Comparison of ENCODE assay signal across 7 mouse cellular contexts in the genomic region with DNA sequence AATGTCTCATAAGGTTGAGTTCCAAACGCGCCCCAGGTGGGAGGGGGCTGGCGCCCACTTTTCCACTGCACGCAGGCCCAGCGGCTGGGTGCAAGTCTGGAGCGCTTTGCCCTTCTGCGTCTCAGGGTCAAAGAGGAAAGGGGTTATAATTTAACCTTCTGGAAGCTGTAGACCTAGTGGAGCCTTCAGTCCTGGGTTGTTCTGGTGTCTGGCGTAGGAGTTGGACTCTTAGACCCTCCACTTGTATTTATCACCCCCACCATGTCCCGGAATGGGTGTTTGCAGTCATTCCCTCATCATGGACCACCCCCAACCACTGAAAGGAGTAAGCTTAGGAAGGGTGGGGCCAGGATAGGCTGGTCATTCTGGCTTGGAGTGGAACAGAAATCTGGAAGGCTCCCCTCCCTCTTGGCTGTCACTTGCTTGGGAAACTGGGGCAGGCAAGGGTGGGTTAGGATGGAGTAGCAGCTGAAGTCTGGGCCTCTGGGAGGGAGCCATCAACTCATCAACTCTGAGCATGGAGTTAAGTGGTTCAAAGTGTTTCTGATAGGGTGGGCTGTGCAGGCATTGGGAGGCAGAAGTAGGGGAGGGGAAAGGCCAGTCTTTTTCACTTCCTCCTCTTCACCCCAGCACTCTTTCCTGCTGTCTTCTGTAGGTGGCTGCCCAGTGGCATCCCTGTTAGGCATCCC. TPM values are rescaled to one million over a fixed set of nuclear protein-coding genes. Genes with fewer than 3 reads are reported as not detected.
DNase-seq lines count a peak whose midpoint lies in the region; ATAC-seq and TF ChIP-seq lines count a peak whose summit lies in the region.

No protein-coding gene starts in this region.

- H3K9me3 ChIP-seq in midbrain, postnatal 0 days (ENCODE audit: low read length), result no peaks in the 10 kb centered on the region

- no peak for ATAC-seq in midbrain, postnatal 0 days (ENCODE audit: low FRiP score)

- WGBS in thymus, adult 2 months, result 5% methylated on average over 9 of the region's 9 CpGs
- 69% methylated on average over 9 of the region's 9 CpGs for WGBS in midbrain, postnatal 0 days

- H3K9ac ChIP-seq in midbrain, postnatal 0 days (replicated peaks; ENCODE audit: low read length, poor library complexity, severe bottlenecking), result peak overlapping the region; percentile 89

- H3K27ac ChIP-seq in thymus, adult 2 months (ENCODE audit: control insufficient read depth, insufficient read depth, low read length), result peak overlapping the region; percentile 92
- no peak overlapping the region for H3K27ac ChIP-seq in midbrain, postnatal 0 days (ENCODE audit: low read depth, low read length)

- no peaks in the 10 kb centered on the region for H3K27me3 ChIP-seq in thymus, adult 2 months (ENCODE audit: control insufficient read depth, insufficient read depth, low read length)
- no peaks in the 10 kb centered on the region for H3K27me3 ChIP-seq in midbrain, postnatal 0 days (ENCODE audit: insufficient read depth, low read length)

- DNase-seq in thymus, adult 2 months, result peak; percentile 51
- no peak for DNase-seq in thymus, postnatal 10 days (ENCODE audit: low spot score in 2 of 2)
- DNase-seq in heart, adult 9 months (ENCODE audit: low spot score in 2 of 2), result peak; percentile 50 to 66
- DNase-seq in kidney, adult 9 months, result peak; percentile 92
- DNase-seq in midbrain, postnatal 0 days (ENCODE audit: low spot score), result no peak
- no peak for DNase-seq in embryo, embryonic 11 days
- DNase-seq in urinary bladder, adult 2 months (ENCODE audit: low spot score), result no peak

- peaks cover 54% of the 10 kb centered on the region for H3K4me1 ChIP-seq in thymus, adult 2 months (replicated peaks; ENCODE audit: control insufficient read depth, insufficient read depth, low read length)
- peaks cover 30% of the 10 kb centered on the region for H3K4me1 ChIP-seq in midbrain, postnatal 0 days (ENCODE audit: insufficient read depth, low read length)

- TF ChIP-seq CTCF in thymus, adult 2 months (IDR thresholded peaks at IDR 0.05; ENCODE audit: borderline replicate concordance, control insufficient read depth, extremely low read depth, insufficient read depth, low read length, poor library complexity), result no peak
- no peak for TF ChIP-seq CTCF in midbrain, postnatal 0 days (IDR thresholded peaks at IDR 0.05)

- H3K36me3 ChIP-seq in thymus, adult 2 months (ENCODE audit: control insufficient read depth, insufficient read depth, low read length), result no peaks in the 10 kb centered on the region
- no peaks in the 10 kb centered on the region for H3K36me3 ChIP-seq in midbrain, postnatal 0 days (ENCODE audit: insufficient read depth, low read length)

- no peak for TF ChIP-seq POLR2A in thymus, adult 2 months (IDR thresholded peaks at IDR 0.05; ENCODE audit: control insufficient read depth, extremely low read depth, insufficient read depth, low read length, poor library complexity)

- H3K4me2 ChIP-seq in midbrain, postnatal 0 days (ENCODE audit: low read depth, low read length, poor library complexity, severe bottlenecking), result peak overlapping the region; percentile 89

- peak overlapping the region; percentile 99 for H3K4me3 ChIP-seq in thymus, adult 2 months (ENCODE audit: control insufficient read depth, insufficient read depth, low read length)
- H3K4me3 ChIP-seq in midbrain, postnatal 0 days (ENCODE audit: low read depth, low read length), result peak overlapping the region; percentile 85

RNA-seq across cellular contexts. Expression of a gene that starts 0.9 kb away (rescaled TPM):
- polyA plus RNA-seq in thymus, adult 2 months (2012; rRNA removed), result 235 and 264 TPM in 2 replicates
- 12.0 and 14.3 TPM in 2 replicates for total RNA-seq in midbrain, postnatal 0 days (2014; rRNA removed)
- polyA plus RNA-seq in midbrain, postnatal 0 days (2015; fragmentation: Nextera tagmentation; extraction: Ambion mirVana), result 7.3 and 9.5 TPM in 2 replicates
- 6.4 and 6.6 TPM in 2 replicates for polyA plus RNA-seq in urinary bladder, adult 2 months (2012; rRNA removed)

RNA-seq across cellular contexts. Expression of a gene that starts 36.5 kb away (rescaled TPM):
- 0.23 and 0.35 TPM in 2 replicates for polyA plus RNA-seq in thymus, adult 2 months (2012; rRNA removed)
- 0.61 TPM in 1 of 2 replicates, not detected in the other for total RNA-seq in midbrain, postnatal 0 days (2014; rRNA removed)
- polyA plus RNA-seq in midbrain, postnatal 0 days (2015; fragmentation: Nextera tagmentation; extraction: Ambion mirVana), result 4.3 and 4.9 TPM in 2 replicates
- polyA plus RNA-seq in urinary bladder, adult 2 months (2012; rRNA removed), result 1.3 and 3.3 TPM in 2 replicates

RNA-seq across cellular contexts. Expression of a gene that starts 39.6 kb away (rescaled TPM):
- 4.9 and 6.9 TPM in 2 replicates for polyA plus RNA-seq in thymus, adult 2 months (2012; rRNA removed)
- total RNA-seq in midbrain, postnatal 0 days (2014; rRNA removed), result 46.3 and 57.8 TPM in 2 replicates
- 38.0 and 40.5 TPM in 2 replicates for polyA plus RNA-seq in midbrain, postnatal 0 days (2015; fragmentation: Nextera tagmentation; extraction: Ambion mirVana)
- polyA plus RNA-seq in urinary bladder, adult 2 months (2012; rRNA removed), result 4.1 and 4.5 TPM in 2 replicates

RNA-seq across cellular contexts. Expression of a gene that starts 46.4 kb away (rescaled TPM):
- polyA plus RNA-seq in thymus, adult 2 months (2012; rRNA removed), result not detected in 2 replicates
- total RNA-seq in midbrain, postnatal 0 days (2014; rRNA removed), result 1.4 and 1.9 TPM in 2 replicates
- 1.2 and 1.5 TPM in 2 replicates for polyA plus RNA-seq in midbrain, postnatal 0 days (2015; fragmentation: Nextera tagmentation; extraction: Ambion mirVana)
- not detected in 2 replicates for polyA plus RNA-seq in urinary bladder, adult 2 months (2012; rRNA removed)

RNA-seq across cellular contexts. Expression of a gene that starts 55.8 kb away (rescaled TPM):
- polyA plus RNA-seq in thymus, adult 2 months (2012; rRNA removed), result 18.2 and 18.4 TPM in 2 replicates
- total RNA-seq in midbrain, postnatal 0 days (2014; rRNA removed), result 15.5 and 19.1 TPM in 2 replicates
- 3.2 and 4.5 TPM in 2 replicates for polyA plus RNA-seq in midbrain, postnatal 0 days (2015; fragmentation: Nextera tagmentation; extraction: Ambion mirVana)
- polyA plus RNA-seq in urinary bladder, adult 2 months (2012; rRNA removed), result 28.4 and 29.3 TPM in 2 replicates

Comparison
In these comparisons a context has a peak if more than half of its experiments do, and no peak if none do; other contexts are left out.
1. DNase-seq: peak in thymus, adult 2 months (single experiment), heart, adult 9 months (2 of 2) and kidney, adult 9 months (single experiment); none in thymus, postnatal 10 days (0 of 2), midbrain, postnatal 0 days (single experiment), embryo, embryonic 11 days (single experiment) and urinary bladder, adult 2 months (single experiment).
2. RNA of a gene that starts 0.9 kb away (polyA plus RNA-seq): 235 to 264 TPM in thymus, adult 2 months; 7.3 to 9.5 TPM in midbrain, postnatal 0 days and 6.4 to 6.6 TPM in urinary bladder, adult 2 months; every median in the first group is over 10 times any median in the second.